Mouse (Mus musculus) heart, adult 2 months (tissue): ENCODE results near the gene Madcam1. TPM values are rescaled to one million over a fixed set of nuclear protein-coding genes. Genes with fewer than 3 reads are reported as not detected.

Experiments
- DNase-seq, 2 experiments: peaks; one replicate each; pipeline ENCODE4 v3.0.0; 2021
- H3K27ac ChIP-seq: fragments of 200-600 bp; 2 replicates; pipeline ENCODE4 v1.8.1; 2022
- H3K27me3 ChIP-seq: fragments of 200-500 bp; 2 replicates; pipeline ENCODE4 v1.6.1; 2012; ENCODE audit warnings: mild to moderate bottlenecking, low read length, inconsistent platforms, mixed read lengths; ENCODE audit not compliant: control insufficient read depth, insufficient read depth
- H3K36me3 ChIP-seq: fragments of 200-500 bp; 2 replicates; pipeline ENCODE4 v1.6.1; 2012; ENCODE audit warnings: low read length, inconsistent platforms; ENCODE audit not compliant: control insufficient read depth, insufficient read depth
- H3K4me1 ChIP-seq: fragments of 200-500 bp; 2 replicates; pipeline ENCODE4 v1.6.1; 2011; ENCODE audit warnings: low read length; ENCODE audit not compliant: control insufficient read depth, insufficient read depth
- H3K4me3 ChIP-seq: fragments of 200-600 bp; 2 replicates; pipeline ENCODE4 v1.8.1; 2022
- H3K79me2 ChIP-seq: fragments of 200-500 bp; replicated peaks from 2 replicates; pipeline ENCODE4 v1.6.1; 2012; ENCODE audit warnings: mild to moderate bottlenecking, inconsistent platforms, low read length, moderate library complexity, mixed read lengths; ENCODE audit not compliant: control insufficient read depth, insufficient read depth
- H3K9ac ChIP-seq: fragments of 200-500 bp; 2 replicates; pipeline ENCODE4 v1.6.1; 2012; ENCODE audit warnings: low read depth, mild to moderate bottlenecking, control low read depth, inconsistent platforms, low read length, mixed read lengths
- CTCF ChIP-seq: fragments of 200-600 bp; IDR thresholded peaks from 2 replicates; pipeline ENCODE4 v1.8.1; 2022; ENCODE audit warnings: antibody characterized with exemption, mild to moderate bottlenecking, moderate library complexity
- EP300 ChIP-seq: fragments of 200-500 bp; IDR thresholded peaks from 2 replicates; pipeline ENCODE4 v1.6.1; 2011; ENCODE audit warnings: low read depth, low read length, control low read depth; ENCODE audit not compliant: insufficient read depth
- POLR2A ChIP-seq: fragments of 200-500 bp; IDR thresholded peaks from 2 replicates; pipeline ENCODE4 v1.6.1; 2011; ENCODE audit warnings: mild to moderate bottlenecking, low read depth, low read length, control low read depth; ENCODE audit not compliant: insufficient read depth
- WGBS: fragments of 180-500 bp; shearing (Covaris S2); methylation state at CpG from one replicate; pipeline ENCODE4 v1.1.7; 2018; 5-methylcytosine and 5-hydroxymethylcytosine counted together
- intact Hi-C: fragments of 180-260 bp; cut with DNase I; formaldehyde crosslinking; loops from one replicate; pipeline ENCODE4 v1.15.1; 2025
- long read RNA-seq: library from polyadenylated mRNA; stranded (forward); transcript quantifications from one replicate; pipeline ENCODE4 v2.0.0, GENCODE M21; 2021
- polyA plus RNA-seq: library from polyadenylated mRNA; depleted of rRNA; stranded (reverse); fragments of >200 nt; gene quantifications from 2 replicates; pipeline ENCODE4 v1.2.3, GENCODE M21; 2012; rRNA removed
- total RNA-seq, 2 experiments: library from RNA; stranded (reverse); gene quantifications; 2 replicates each; pipeline ENCODE4 v1.2.3; 2021

Gene Madcam1
- total RNA-seq (not detected), polyA plus RNA-seq (not detected in 2 replicates)
- long read RNA-seq = 0 reads

GRCm38 (mm10) chr10:79664131-79664665, at the start of gene Madcam1:
Madcam1 (plus strand) TSS chr10:79664559.
- 14% methylated on average over 13 of the region's 13 CpGs for WGBS
- intact Hi-C loops = loop anchor here (10.0 kb wide), 1 partner anchor 909 kb away; the partner anchor contains the start of gene Ccdc105

GRCm38 (mm10) chr10:79615860-79616259, 48.5 kb upstream of the Madcam1 start:
- no peak for DNase-seq
- peaks cover 12% of the 10 kb centered on the region for H3K27me3 ChIP-seq
- peaks cover 2% of the 10 kb centered on the region; the same call in 1 of the 2 replicates for H3K4me1 ChIP-seq
- no peak overlapping the region for H3K9ac ChIP-seq
- H3K79me2 ChIP-seq = no peaks in the 10 kb centered on the region
- intact Hi-C loops = no loop called here
- no peak overlapping the region for H3K4me3 ChIP-seq
- no peak overlapping the region for H3K27ac ChIP-seq
- no peak for TF ChIP-seq POLR2A
- no peak for TF ChIP-seq EP300
- TF ChIP-seq CTCF = no peak
- H3K36me3 ChIP-seq = no peaks in the 10 kb centered on the region
- 28% methylated on average over 8 of the region's 8 CpGs for WGBS

More at GRCm38 (mm10) chr10:79664131-79664665, at the start of gene Madcam1:
- no peak within 1 kb of the TSS for H3K27ac ChIP-seq
- peak; percentile 60 to 75 for DNase-seq
- H3K9ac ChIP-seq = no peak within 1 kb of the TSS
- TF ChIP-seq CTCF = peak; percentile 95
- no peak for TF ChIP-seq POLR2A
- H3K36me3 ChIP-seq = no peaks in the 10 kb centered on the region
- H3K4me3 ChIP-seq = no peak within 1 kb of the TSS
- no peaks in the 10 kb centered on the region for H3K4me1 ChIP-seq
- no peaks in the 10 kb centered on the region for H3K79me2 ChIP-seq
- H3K27me3 ChIP-seq = no peaks in the 10 kb centered on the region

- DNase-seq = no peak
- no peak overlapping the region for H3K9ac ChIP-seq
- no peak for TF ChIP-seq EP300
- no peak for TF ChIP-seq CTCF
- no peak for TF ChIP-seq POLR2A
- intact Hi-C loops = no loop called here
- H3K36me3 ChIP-seq = no peaks in the 10 kb centered on the region
- no peak overlapping the region for H3K4me3 ChIP-seq
- peaks cover 2% of the 10 kb centered on the region; the same call in 1 of the 2 replicates for H3K4me1 ChIP-seq
- peaks cover 12% of the 10 kb centered on the region for H3K27me3 ChIP-seq
- H3K79me2 ChIP-seq = no peaks in the 10 kb centered on the region
- no peak overlapping the region for H3K27ac ChIP-seq
- 88% methylated on average over 5 of the region's 5 CpGs for WGBS
Measured at GRCm38 (mm10) chr10:79616376-79616775, 48.0 kb upstream of the Madcam1 start.

- no peak for TF ChIP-seq POLR2A
- no peak for TF ChIP-seq CTCF
- TF ChIP-seq EP300 = no peak
- H3K27ac ChIP-seq = no peak overlapping the region
- H3K27me3 ChIP-seq = no peaks in the 10 kb centered on the region
- H3K36me3 ChIP-seq = no peaks in the 10 kb centered on the region
- peak; percentile 48 to 63 for DNase-seq
- H3K79me2 ChIP-seq = no peaks in the 10 kb centered on the region
- WGBS = 55% methylated on average over 12 of the region's 12 CpGs
- intact Hi-C loops = no loop called here
- H3K9ac ChIP-seq = no peak overlapping the region
- H3K4me3 ChIP-seq = no peak overlapping the region
- no peaks in the 10 kb centered on the region for H3K4me1 ChIP-seq
Measured at GRCm38 (mm10) chr10:79623950-79624349, 40.4 kb upstream of the Madcam1 start.

- no peaks in the 10 kb centered on the region for H3K79me2 ChIP-seq
- H3K27ac ChIP-seq = no peak overlapping the region
- H3K36me3 ChIP-seq = no peaks in the 10 kb centered on the region
- no peaks in the 10 kb centered on the region for H3K27me3 ChIP-seq
- no peaks in the 10 kb centered on the region for H3K4me1 ChIP-seq
- TF ChIP-seq EP300 (no peak), CTCF (no peak), POLR2A (no peak)
- no peak for DNase-seq
- no peak overlapping the region for H3K4me3 ChIP-seq
- intact Hi-C loops = no loop called here
- no peak overlapping the region for H3K9ac ChIP-seq
- 77% methylated on average over 9 of the region's 9 CpGs for WGBS
Measured at GRCm38 (mm10) chr10:79625398-79625797, 39.0 kb upstream of the Madcam1 start.

GRCm38 (mm10) chr10:79626156-79626555, 38.2 kb upstream of the Madcam1 start:
- Histone ChIP-seq H3K9ac (no peak overlapping the region), H3K27me3 (no peaks in the 10 kb centered on the region), H3K4me1 (no peaks in the 10 kb centered on the region), H3K4me3 (no peak overlapping the region), H3K36me3 (no peaks in the 10 kb centered on the region), H3K79me2 (no peaks in the 10 kb centered on the region), H3K27ac (no peak overlapping the region)
- DNase-seq = no peak
- TF ChIP-seq CTCF = no peak
- no peak for TF ChIP-seq POLR2A
- TF ChIP-seq EP300 = no peak
- intact Hi-C loops = no loop called here
- 81% methylated on average over 10 of the region's 10 CpGs for WGBS
